In genomic region chr8:10171321-10171720, GRCm38 (mm10) we compare ENCODE assay signal across 17 mouse cellular contexts. TPM values are rescaled to one million over a fixed set of nuclear protein-coding genes. Genes with fewer than 3 reads are reported as not detected.
"Had no signal": no experiment of that assay in that cellular context is flagged by ENCODE, and none has a peak within 500 bp of the region (broad histone marks: within the 10 kb centered on the region; RNA-seq: fewer than 3 reads in every experiment).

No protein-coding gene starts in this region.

- DNase-seq: retina, postnatal 1 day; right cerebral cortex, adult 18-20 months; right cerebral cortex, postnatal 14 days; right cerebral cortex, postnatal 25 days; right cerebral cortex, postnatal 4 days; spleen, adult 18-20 months; thymus, adult 18-20 months; thymus, adult 2 months; thymus, postnatal 14 days; thymus, postnatal 25 days; thymus, postnatal 36 days; thymus, postnatal 4 days had no signal

- H3K4me3 ChIP-seq: neural tube, embryonic 13.5 days; neural tube, embryonic 15.5 days; stomach, embryonic 15.5 days had no signal

- H3K27ac ChIP-seq: neural tube, embryonic 13.5 days; neural tube, embryonic 15.5 days; stomach, embryonic 15.5 days; stomach, postnatal 0 days had no signal

RNA-seq across cellular contexts. Expression of gene Myo16, which starts 17.6 kb away (rescaled TPM):
- polyA plus RNA-seq: small intestine, adult 2 months had no signal
